Mouse (Mus musculus) heart, embryonic 11.5 days (tissue): ENCODE results near the gene BC004004. TPM values are rescaled to one million over a fixed set of nuclear protein-coding genes. Genes with fewer than 3 reads are reported as not detected.

Experiments
- ATAC-seq: fragments of 200-750 bp; cut with Nextera tagmentation; replicated peaks from 2 replicates; pipeline ENCODE4 v1.8.0; 2017; ENCODE audit warnings: moderate library complexity; ENCODE audit not compliant: insufficient number of reproducible peaks, low FRiP score, low TSS enrichment
- H3K27ac ChIP-seq: fragments of 300-500 bp; sonication (generic); 2 replicates; pipeline ENCODE4 v1.5.1; 2014; ENCODE audit warnings: mild to moderate bottlenecking, low read depth, low read length
- H3K27me3 ChIP-seq: fragments of 300-500 bp; sonication (generic); 2 replicates; pipeline ENCODE4 v1.6.1; 2014; ENCODE audit warnings: mild to moderate bottlenecking, low read length, mixed read lengths; ENCODE audit not compliant: control insufficient read depth, insufficient read depth
- H3K36me3 ChIP-seq: fragments of 300-500 bp; sonication (generic); 2 replicates; pipeline ENCODE4 v1.6.1; 2014; ENCODE audit warnings: mild to moderate bottlenecking, low read length, moderate library complexity, mixed read lengths; ENCODE audit not compliant: control insufficient read depth, insufficient read depth
- H3K4me1 ChIP-seq: fragments of 300-500 bp; sonication (generic); 2 replicates; pipeline ENCODE4 v1.6.1; 2014; ENCODE audit warnings: low read length; ENCODE audit not compliant: control insufficient read depth, insufficient read depth
- H3K4me2 ChIP-seq: fragments of 300-500 bp; sonication (generic); 2 replicates; pipeline ENCODE4 v1.6.1; 2014; ENCODE audit warnings: mild to moderate bottlenecking, moderate library complexity
- H3K4me3 ChIP-seq: fragments of 300-500 bp; sonication (generic); 2 replicates; pipeline ENCODE4 v1.5.1; 2014; ENCODE audit warnings: low read depth, low read length
- H3K9ac ChIP-seq: fragments of 300-500 bp; sonication (generic); 2 replicates; pipeline ENCODE4 v1.6.1; 2014; ENCODE audit warnings: mild to moderate bottlenecking, low read depth, low read length, moderate library complexity
- H3K9me3 ChIP-seq: fragments of 300-500 bp; sonication (generic); replicated peaks from 2 replicates; pipeline ENCODE4 v1.6.1; 2016; ENCODE audit warnings: low read length; ENCODE audit not compliant: control insufficient read depth
- WGBS: fragments of 180-500 bp; shearing (Covaris S2); extraction: QIAGEN DNeasy Blood & Tissue Kit; methylation state at CpG from one replicate; pipeline ENCODE4 v1.1.7; 2014; ENCODE audit not compliant: insufficient replicate concordance; 5-methylcytosine and 5-hydroxymethylcytosine counted together
- polyA plus RNA-seq: library from polyadenylated mRNA; unstranded; fragments of >200 nt; fragmentation: Nextera tagmentation; extraction: Ambion mirVana; gene quantifications from 2 replicates; pipeline ENCODE4 v1.2.1, GENCODE M21; 2014

The BC004004 gene
- polyA plus RNA-seq, 1 experiment from 2014 or later: 90.6 TPM

DNA sequence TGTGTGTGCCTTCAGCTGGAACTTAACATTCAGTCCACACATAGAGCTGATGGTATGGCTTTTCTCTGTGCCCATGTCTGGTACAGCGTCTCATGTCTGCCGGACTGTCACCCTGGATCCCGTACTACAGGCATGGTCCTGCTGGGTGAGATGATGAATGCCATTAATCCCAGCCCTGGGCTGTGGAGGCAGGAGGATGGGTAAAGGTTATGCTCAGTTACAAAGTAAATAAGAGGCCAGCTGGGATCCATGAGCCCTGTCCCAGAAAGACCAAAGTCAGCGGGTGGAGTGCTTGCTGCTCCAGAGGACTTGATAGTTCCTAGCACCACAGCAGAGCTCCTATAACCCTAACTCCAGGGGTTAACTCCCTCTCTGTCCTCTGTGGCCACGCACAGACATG, 27.2 kb downstream of the BC004004 start:
- 77% methylated on average over 5 of the region's 5 CpGs for WGBS
- Histone ChIP-seq H3K27ac (no peak overlapping the region), H3K36me3 (peaks cover 10% of the 10 kb centered on the region)

GRCm38 (mm10) chr17:29297321-29297720, 28.7 kb downstream of the BC004004 start:
- Histone ChIP-seq H3K9me3 (no peaks in the 10 kb centered on the region), H3K4me2 (no peak overlapping the region), H3K4me1 (peaks cover 3% of the 10 kb centered on the region; the same call in 1 of the 2 replicates), H3K27me3 (no peaks in the 10 kb centered on the region), H3K27ac (no peak overlapping the region), H3K4me3 (no peak overlapping the region), H3K36me3 (peaks cover 10% of the 10 kb centered on the region), H3K9ac (no peak overlapping the region)
- WGBS: 64% methylated on average over 10 of the region's 10 CpGs
- no peak for ATAC-seq

More for the DNA sequence above, 27.2 kb downstream of the BC004004 start:
- Histone ChIP-seq H3K9ac (no peak overlapping the region), H3K4me2 (no peak overlapping the region), H3K9me3 (no peaks in the 10 kb centered on the region), H3K27me3 (no peaks in the 10 kb centered on the region), H3K4me1 (no peaks in the 10 kb centered on the region), H3K4me3 (no peak overlapping the region)
- no peak for ATAC-seq

DNA sequence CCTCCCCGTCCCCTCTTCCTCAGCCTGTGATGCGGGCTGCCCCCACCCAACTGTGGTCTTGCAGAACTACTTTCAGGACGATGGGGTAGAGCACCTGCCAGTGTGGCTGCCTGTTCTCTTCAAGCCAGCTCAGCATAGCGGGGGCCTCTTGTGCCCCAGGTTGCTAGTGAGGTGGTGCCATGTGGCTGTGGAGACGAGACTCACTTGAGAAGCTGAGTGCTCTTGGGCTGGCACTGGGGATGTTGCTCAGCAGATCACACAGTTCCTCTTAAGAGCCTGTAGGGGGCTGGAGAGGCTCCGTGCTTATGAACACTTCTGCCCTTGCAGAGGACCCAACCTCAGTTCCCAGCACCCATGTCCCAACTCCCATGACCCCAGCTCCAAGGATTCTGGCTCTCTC, 29.2 kb downstream of the BC004004 start:
- H3K27me3 ChIP-seq: no peaks in the 10 kb centered on the region
- 86% methylated on average over 6 of the region's 6 CpGs for WGBS
- H3K36me3 ChIP-seq: peaks cover 10% of the 10 kb centered on the region
- no peak overlapping the region for H3K4me2 ChIP-seq
- H3K4me1 ChIP-seq: peaks cover 3% of the 10 kb centered on the region
- ATAC-seq: no peak
- H3K9me3 ChIP-seq: no peaks in the 10 kb centered on the region
- no peak overlapping the region for H3K4me3 ChIP-seq
- H3K9ac ChIP-seq: no peak overlapping the region
- H3K27ac ChIP-seq: no peak overlapping the region

- Histone ChIP-seq H3K4me3 (no peak overlapping the region), H3K4me1 (peaks cover 3% of the 10 kb centered on the region), H3K27me3 (no peaks in the 10 kb centered on the region), H3K9me3 (no peaks in the 10 kb centered on the region), H3K9ac (no peak overlapping the region), H3K27ac (no peak overlapping the region), H3K36me3 (peaks cover 9% of the 10 kb centered on the region), H3K4me2 (no peak overlapping the region)
- no peak for ATAC-seq
- 95% methylated on average over 4 of the region's 4 CpGs for WGBS
Measured at GRCm38 (mm10) chr17:29299282-29299681, 30.7 kb downstream of the BC004004 start.

DNA sequence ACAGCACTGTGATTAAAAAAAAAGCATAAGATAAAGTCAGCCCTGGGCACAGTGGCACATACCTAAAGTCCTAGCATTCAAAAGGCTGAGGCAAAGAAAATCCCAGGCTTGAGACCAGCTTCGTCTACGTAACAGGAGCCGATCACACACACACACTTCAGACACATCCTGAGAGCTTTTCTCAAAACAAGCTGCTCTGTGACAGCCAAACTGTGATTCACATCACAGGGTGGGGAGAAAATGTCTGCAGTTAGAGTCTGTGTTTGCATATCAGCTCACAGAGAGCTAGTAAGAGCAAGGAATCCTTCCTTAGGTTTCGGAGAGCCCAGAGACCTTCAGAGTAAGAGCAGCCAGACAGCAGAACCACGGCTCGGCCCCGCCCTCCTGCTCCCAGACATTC, 32.3 kb downstream of the BC004004 start:
- peaks cover 18% of the 10 kb centered on the region for H3K4me1 ChIP-seq
- no peaks in the 10 kb centered on the region for H3K27me3 ChIP-seq
- H3K36me3 ChIP-seq: peaks cover 6% of the 10 kb centered on the region
- H3K4me2 ChIP-seq: no peak overlapping the region
- WGBS: 88% methylated on average over 7 of the region's 7 CpGs
- ATAC-seq: no peak
- no peak overlapping the region for H3K9ac ChIP-seq
- H3K4me3 ChIP-seq: no peak overlapping the region
- no peak overlapping the region for H3K27ac ChIP-seq
- H3K9me3 ChIP-seq: no peaks in the 10 kb centered on the region

DNA sequence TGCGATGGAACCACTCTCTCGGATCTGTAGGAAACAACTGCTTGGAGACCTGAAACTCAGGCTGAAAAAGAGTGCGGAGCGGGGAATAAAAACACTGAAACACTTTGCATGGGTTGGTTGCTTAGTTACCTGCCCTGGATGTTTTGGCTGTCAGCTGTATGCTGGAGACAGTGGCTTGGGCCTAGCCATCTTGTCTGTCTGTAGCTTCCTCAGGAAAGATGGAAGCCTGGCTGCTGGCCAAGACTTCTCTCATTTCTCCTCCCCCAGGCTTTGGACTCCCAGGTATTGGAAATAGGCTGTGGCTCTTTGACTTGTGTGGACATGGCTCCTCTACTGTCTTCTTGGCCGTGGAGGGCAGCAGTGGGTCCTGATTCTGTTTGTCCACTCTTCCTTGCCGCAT, 32.8 kb downstream of the BC004004 start:
- peaks cover 18% of the 10 kb centered on the region for H3K4me1 ChIP-seq
- no peak overlapping the region for H3K4me3 ChIP-seq
- no peaks in the 10 kb centered on the region for H3K27me3 ChIP-seq
- no peaks in the 10 kb centered on the region for H3K9me3 ChIP-seq
- ATAC-seq: no peak
- no peak overlapping the region for H3K4me2 ChIP-seq
- 91% methylated on average over 6 of the region's 6 CpGs for WGBS
- H3K36me3 ChIP-seq: peaks cover 6% of the 10 kb centered on the region
- no peak overlapping the region for H3K9ac ChIP-seq
- H3K27ac ChIP-seq: no peak overlapping the region

DNA sequence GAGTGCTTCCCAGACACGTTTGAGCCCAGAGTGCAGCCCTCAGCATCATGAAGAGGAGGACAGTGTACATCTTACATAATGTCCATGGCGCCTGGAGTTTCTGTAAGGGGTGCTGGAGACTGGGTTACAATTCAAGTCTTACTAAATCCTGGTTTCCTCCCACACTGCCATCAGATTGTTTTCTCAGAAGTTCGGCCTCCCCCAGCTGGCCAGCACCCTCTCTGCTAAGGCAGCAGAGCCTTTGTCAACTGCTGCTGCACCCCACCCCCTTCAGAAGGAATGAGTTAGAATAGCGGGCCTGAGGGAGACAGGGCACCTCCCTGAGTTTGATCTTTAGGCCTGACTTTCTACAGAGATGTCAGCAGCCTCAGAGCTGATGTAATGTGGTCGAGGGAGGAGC, 33.6 kb downstream of the BC004004 start:
- H3K4me1 ChIP-seq: peaks cover 18% of the 10 kb centered on the region
- H3K9ac ChIP-seq: no peak overlapping the region
- no peak overlapping the region for H3K4me2 ChIP-seq
- WGBS: 59% methylated on average over 5 of the region's 5 CpGs
- peak overlapping the region; percentile 36 for H3K27ac ChIP-seq
- no peaks in the 10 kb centered on the region for H3K9me3 ChIP-seq
- peaks cover 6% of the 10 kb centered on the region for H3K36me3 ChIP-seq
- H3K4me3 ChIP-seq: no peak overlapping the region
- no peaks in the 10 kb centered on the region for H3K27me3 ChIP-seq
- no peak for ATAC-seq

- H3K4me2 ChIP-seq: no peak overlapping the region
- peaks cover 6% of the 10 kb centered on the region for H3K36me3 ChIP-seq
- H3K27me3 ChIP-seq: no peaks in the 10 kb centered on the region
- no peak overlapping the region for H3K4me3 ChIP-seq
- WGBS: 71% methylated on average over 3 of the region's 3 CpGs
- H3K4me1 ChIP-seq: peaks cover 18% of the 10 kb centered on the region
- no peak overlapping the region for H3K27ac ChIP-seq
- no peak for ATAC-seq
- peak overlapping the region; percentile 39; the same call in 1 of the 2 replicates for H3K9ac ChIP-seq
- no peaks in the 10 kb centered on the region for H3K9me3 ChIP-seq
Measured at GRCm38 (mm10) chr17:29303087-29303486, 34.5 kb downstream of the BC004004 start.

DNA sequence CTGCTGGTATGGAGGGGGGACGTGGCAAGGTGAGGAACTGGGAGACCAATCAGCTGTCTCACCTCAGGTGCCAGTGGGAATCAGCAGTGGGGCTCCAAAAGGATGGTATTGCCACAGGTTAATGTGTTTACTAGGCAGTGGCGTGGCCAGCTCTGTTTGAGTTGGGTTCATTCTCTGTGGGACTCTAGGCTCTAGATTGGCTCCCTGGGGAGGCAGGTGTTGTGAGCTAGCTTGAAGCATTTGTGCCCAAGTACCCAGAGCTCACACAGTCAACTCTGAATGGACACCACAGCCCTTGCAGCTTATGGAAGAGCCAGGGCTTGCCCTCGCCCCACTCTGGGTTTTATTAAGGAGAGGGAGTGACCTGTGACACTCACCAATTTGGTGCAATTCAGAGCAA, 35.3 kb downstream of the BC004004 start:
- no peak overlapping the region for H3K9ac ChIP-seq
- no peaks in the 10 kb centered on the region for H3K27me3 ChIP-seq
- WGBS: 82% methylated on average over 3 of the region's 3 CpGs
- H3K9me3 ChIP-seq: no peaks in the 10 kb centered on the region
- H3K4me3 ChIP-seq: no peak overlapping the region
- no peak overlapping the region for H3K4me2 ChIP-seq
- H3K36me3 ChIP-seq: peaks cover 6% of the 10 kb centered on the region
- H3K27ac ChIP-seq: no peak overlapping the region
- no peak for ATAC-seq
- peaks cover 18% of the 10 kb centered on the region for H3K4me1 ChIP-seq
